27 mouse cellular contexts compared by ENCODE assay signal in genomic region chr19:46296938-46297337, GRCm38 (mm10).
"Had no signal": no experiment of that assay in that cellular context is flagged by ENCODE, and none has a peak within 500 bp of the region (broad histone marks: within the 10 kb centered on the region; RNA-seq: fewer than 3 reads in every experiment).

No protein-coding gene starts in this region.

- H3K27me3 ChIP-seq: forebrain, embryonic 15.5 days; heart, embryonic 15.5 days; hindbrain, embryonic 15.5 days; limb, embryonic 12.5 days had no signal

- H3K9ac ChIP-seq: forebrain, embryonic 15.5 days; forebrain, postnatal 0 days; heart, embryonic 13.5 days; heart, embryonic 15.5 days; hindbrain, embryonic 13.5 days; hindbrain, embryonic 15.5 days; kidney, embryonic 15.5 days; limb, embryonic 12.5 days; liver, embryonic 13.5 days had no signal

- H3K36me3 ChIP-seq: forebrain, embryonic 15.5 days; heart, embryonic 13.5 days; heart, embryonic 15.5 days; hindbrain, embryonic 13.5 days; hindbrain, embryonic 15.5 days; kidney, embryonic 15.5 days; limb, embryonic 10.5 days; limb, embryonic 12.5 days; liver, embryonic 13.5 days had no signal

- H3K4me2 ChIP-seq: forebrain, embryonic 15.5 days; heart, embryonic 11.5 days; heart, embryonic 13.5 days; heart, embryonic 15.5 days; hindbrain, embryonic 13.5 days; hindbrain, embryonic 15.5 days; kidney, embryonic 15.5 days; limb, embryonic 12.5 days; liver, embryonic 11.5 days; liver, embryonic 13.5 days had no signal

- H3K9me3 ChIP-seq: forebrain, embryonic 15.5 days; heart, embryonic 13.5 days; heart, embryonic 15.5 days; hindbrain, embryonic 13.5 days; hindbrain, embryonic 15.5 days; kidney, embryonic 15.5 days; limb, embryonic 10.5 days; limb, embryonic 12.5 days; liver, embryonic 13.5 days had no signal

- H3K4me1 ChIP-seq: forebrain, embryonic 15.5 days; heart, embryonic 15.5 days; hindbrain, embryonic 13.5 days; hindbrain, embryonic 15.5 days; kidney, embryonic 15.5 days; limb, embryonic 10.5 days; limb, embryonic 12.5 days; liver, embryonic 13.5 days had no signal

- DNase-seq: forebrain, postnatal 0 days; gastrocnemius, adult 2 months; gastrocnemius, postnatal 10 days; gastrocnemius, postnatal 25 days; heart, adult 2 months; heart, postnatal 14 days; heart, postnatal 36 days; kidney, adult 18-20 months; kidney, adult 8-10 months; kidney, postnatal 14 days; kidney, postnatal 36 days; liver; liver, embryonic 13.5 days had no signal

- ATAC-seq: forebrain, embryonic 15.5 days; forebrain, postnatal 0 days; hindbrain, postnatal 0 days had no signal

- H3K27ac ChIP-seq: forebrain, embryonic 15.5 days; gastrocnemius, adult 2 months; heart, adult 2 months; heart, embryonic 13.5 days; heart, embryonic 15.5 days; hindbrain, embryonic 13.5 days; hindbrain, embryonic 15.5 days; hindbrain, postnatal 0 days; kidney, embryonic 15.5 days; kidney, postnatal 0 days; layer of hippocampus, adult 2 months; left cerebral cortex, adult 2 months; limb, embryonic 10.5 days; limb, embryonic 12.5 days; liver, embryonic 13.5 days had no signal

- H3K4me3 ChIP-seq: forebrain, embryonic 15.5 days; gastrocnemius, adult 2 months; heart, adult 2 months; heart, embryonic 13.5 days; heart, embryonic 15.5 days; hindbrain, embryonic 13.5 days; hindbrain, embryonic 15.5 days; kidney, embryonic 15.5 days; layer of hippocampus, adult 2 months; left cerebral cortex, adult 2 months; limb, embryonic 10.5 days; limb, embryonic 12.5 days; liver, embryonic 13.5 days had no signal
